Mouse (Mus musculus) megakaryocyte, embryonic 14.5 days (primary cell): ENCODE measurements around the gene Mdfic.

Source experiments
- FLI1 ChIP-seq: IDR thresholded peaks from 2 replicates; pipeline ENCODE4 v1.6.1; 2012; ENCODE audit warnings: low read length, inconsistent platforms, mixed read lengths
- GATA1 ChIP-seq: IDR thresholded peaks from 3 replicates; pipeline ENCODE4 v1.6.1; 2012; ENCODE audit warnings: mixed read lengths, low read length, inconsistent platforms, borderline replicate concordance

GRCm38 (mm10) chr6:15710080-15710479 lies 10.4 kb upstream of the Mdfic start:
- TF ChIP-seq GATA1 (no peak), FLI1 (no peak)
